Mouse (Mus musculus) forebrain, embryonic 15.5 days (tissue): ENCODE measurements around the gene Eps15. TPM values are rescaled to one million over a fixed set of nuclear protein-coding genes. Genes with fewer than 3 reads are reported as not detected.

Experiments used
- ATAC-seq: fragments of 200-750 bp; cut with Nextera tagmentation; replicated peaks from 2 replicates; pipeline ENCODE4 v1.8.0; 2017; ENCODE audit warnings: mild to moderate bottlenecking, moderate TSS enrichment, moderate library complexity
- H3K27ac ChIP-seq: fragments of 300-500 bp; sonication (generic); replicated peaks from 2 replicates; pipeline ENCODE4 v1.5.1; 2015; ENCODE audit warnings: mild to moderate bottlenecking, inconsistent platforms
- H3K27me3 ChIP-seq: fragments of 300-500 bp; sonication (generic); 2 replicates; pipeline ENCODE4 v1.6.1; 2015; ENCODE audit warnings: inconsistent platforms
- H3K36me3 ChIP-seq: fragments of 300-500 bp; sonication (generic); 2 replicates; pipeline ENCODE4 v1.6.1; 2015; ENCODE audit warnings: mild to moderate bottlenecking, inconsistent platforms
- H3K4me1 ChIP-seq: fragments of 300-500 bp; sonication (generic); 2 replicates; pipeline ENCODE4 v1.6.1; 2015; ENCODE audit warnings: inconsistent platforms
- H3K4me2 ChIP-seq: fragments of 300-500 bp; sonication (generic); replicated peaks from 2 replicates; pipeline ENCODE4 v1.6.1; 2015; ENCODE audit warnings: mild to moderate bottlenecking, inconsistent platforms
- H3K4me3 ChIP-seq: fragments of 300-500 bp; sonication (generic); 2 replicates; pipeline ENCODE4 v1.5.1; 2015; ENCODE audit warnings: mild to moderate bottlenecking, inconsistent platforms
- H3K9ac ChIP-seq: fragments of 300-500 bp; sonication (generic); replicated peaks from 2 replicates; pipeline ENCODE4 v1.6.1; 2015; ENCODE audit warnings: mild to moderate bottlenecking, inconsistent platforms
- H3K9me3 ChIP-seq: fragments of 300-500 bp; sonication (generic); 2 replicates; pipeline ENCODE4 v1.6.1; 2016; ENCODE audit warnings: inconsistent platforms
- WGBS: fragments of 180-500 bp; shearing (Covaris S2); methylation state at CpG from one replicate; pipeline ENCODE4 v1.1.7; 2015; ENCODE audit warnings: mixed read lengths; 5-methylcytosine and 5-hydroxymethylcytosine counted together
- polyA plus RNA-seq: library from polyadenylated mRNA; unstranded; fragments of >200 nt; fragmentation: Nextera tagmentation; extraction: Ambion mirVana; gene quantifications from 2 replicates; pipeline ENCODE4 v1.2.1, GENCODE M21; 2015

Eps15 gene
- polyA plus RNA-seq, 1 experiment from 2014 or later = 39.6 TPM

DNA sequence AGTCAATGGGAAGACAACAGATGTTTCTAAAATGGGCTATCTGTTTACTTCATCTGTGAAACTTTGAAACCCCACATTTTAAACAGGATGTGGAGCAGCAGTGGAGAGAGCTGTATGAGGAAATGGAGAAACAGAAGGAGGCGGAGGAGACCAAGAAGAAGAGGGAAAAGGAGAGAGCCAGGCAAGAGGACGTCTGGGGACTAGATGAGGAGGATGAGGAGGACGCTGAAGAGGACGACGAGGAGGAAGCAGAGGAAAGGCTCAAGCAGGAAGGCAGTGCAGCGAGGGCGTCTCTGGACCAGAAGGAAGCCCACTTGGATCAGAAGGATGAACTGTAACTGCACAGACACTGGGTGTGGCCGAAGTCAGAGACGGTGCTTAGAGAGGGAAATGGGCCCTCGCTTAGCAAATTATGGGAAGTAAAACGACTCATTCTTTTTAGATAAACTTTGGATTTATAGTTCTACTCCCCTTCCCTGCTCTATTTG lies 26.4 kb upstream of the Eps15 start:
- Histone ChIP-seq H3K9ac (no peak overlapping the region), H3K27me3 (no peaks in the 10 kb centered on the region), H3K27ac (no peak overlapping the region), H3K4me1 (no peaks in the 10 kb centered on the region), H3K9me3 (no peaks in the 10 kb centered on the region), H3K4me3 (no peak overlapping the region), H3K4me2 (no peak overlapping the region), H3K36me3 (no peaks in the 10 kb centered on the region)
- WGBS = 81% methylated on average over 11 of the region's 11 CpGs
- no peak for ATAC-seq

DNA sequence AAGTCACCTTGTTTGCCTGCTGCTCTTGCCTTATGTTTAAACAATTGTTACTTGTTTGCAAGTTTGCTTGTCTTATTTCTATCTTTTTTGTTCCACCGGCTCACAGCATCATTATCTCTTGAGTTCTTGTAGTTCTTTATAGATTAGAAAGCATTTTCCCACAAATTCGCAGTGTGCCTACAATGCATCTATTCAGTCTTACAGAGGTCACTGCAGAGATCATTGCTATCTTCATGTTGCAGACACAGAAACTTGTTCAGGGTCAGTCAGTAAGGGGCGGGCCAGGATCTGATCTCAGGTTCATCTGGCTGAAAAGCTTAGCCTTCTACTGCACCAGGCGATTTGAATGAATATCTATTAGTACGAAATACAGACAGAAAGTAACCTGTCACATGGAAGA lies 25.6 kb upstream of the Eps15 start:
- no peak overlapping the region for H3K27ac ChIP-seq
- H3K4me1 ChIP-seq = no peaks in the 10 kb centered on the region
- no peak overlapping the region for H3K4me3 ChIP-seq
- H3K27me3 ChIP-seq = no peaks in the 10 kb centered on the region
- H3K36me3 ChIP-seq = no peaks in the 10 kb centered on the region
- WGBS = 82% methylated on average over 5 of the region's 5 CpGs
- ATAC-seq = no peak
- no peak overlapping the region for H3K4me2 ChIP-seq
- H3K9ac ChIP-seq = no peak overlapping the region
- H3K9me3 ChIP-seq = no peaks in the 10 kb centered on the region

GRCm38 (mm10) chr4:109255321-109255720 lies 24.7 kb upstream of the Eps15 start:
- H3K27me3 ChIP-seq = no peaks in the 10 kb centered on the region
- H3K36me3 ChIP-seq = no peaks in the 10 kb centered on the region
- no peak overlapping the region for H3K9ac ChIP-seq
- H3K4me1 ChIP-seq = no peaks in the 10 kb centered on the region
- H3K27ac ChIP-seq = no peak overlapping the region
- WGBS = 82% methylated on average over 2 of the region's 2 CpGs
- ATAC-seq = no peak
- H3K4me3 ChIP-seq = no peak overlapping the region
- no peaks in the 10 kb centered on the region for H3K9me3 ChIP-seq
- no peak overlapping the region for H3K4me2 ChIP-seq

DNA sequence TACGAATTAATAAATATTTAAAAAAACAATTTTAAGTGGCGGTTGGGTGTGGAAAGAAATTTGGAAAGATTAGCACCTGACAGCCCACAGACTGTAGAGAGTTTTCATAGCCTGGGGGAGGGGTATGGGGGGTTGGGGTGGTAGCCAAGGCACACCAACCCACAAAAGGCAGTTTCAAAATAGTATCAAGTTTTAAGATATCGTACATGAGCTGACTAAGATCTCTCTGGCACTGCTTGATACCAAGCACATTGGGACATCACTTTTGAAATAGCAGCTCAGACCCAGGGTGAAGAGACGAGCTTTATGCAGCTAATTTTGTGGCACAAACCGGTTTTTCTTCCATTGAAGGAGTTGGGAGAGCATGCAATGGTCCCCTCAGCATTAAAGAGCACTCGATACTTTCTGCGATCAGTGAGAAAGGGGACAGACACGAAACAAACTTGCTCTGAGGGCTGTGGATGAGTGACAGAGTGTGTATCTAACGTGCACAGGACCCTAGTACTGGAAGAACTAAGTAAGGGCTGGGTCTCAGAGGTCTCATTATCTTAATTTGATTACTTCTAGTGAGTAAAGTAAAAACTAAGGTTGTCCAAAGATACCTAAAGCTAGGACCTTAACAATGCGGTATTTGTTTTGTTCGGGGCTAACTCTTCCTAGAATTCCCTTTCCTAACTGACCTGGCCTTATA lies 24.2 kb upstream of the Eps15 start:
- H3K4me3 ChIP-seq = no peak overlapping the region
- no peak for ATAC-seq
- no peaks in the 10 kb centered on the region for H3K27me3 ChIP-seq
- no peak overlapping the region for H3K4me2 ChIP-seq
- H3K9me3 ChIP-seq = no peaks in the 10 kb centered on the region
- H3K4me1 ChIP-seq = no peaks in the 10 kb centered on the region
- H3K27ac ChIP-seq = no peak overlapping the region
- H3K36me3 ChIP-seq = no peaks in the 10 kb centered on the region
- 84% methylated on average over 11 of the region's 11 CpGs for WGBS
- H3K9ac ChIP-seq = no peak overlapping the region

- ATAC-seq = no peak
- no peaks in the 10 kb centered on the region for H3K4me1 ChIP-seq
- 83% methylated on average over 6 of the region's 6 CpGs for WGBS
- no peak overlapping the region for H3K4me3 ChIP-seq
- H3K27me3 ChIP-seq = no peaks in the 10 kb centered on the region
- H3K9me3 ChIP-seq = no peaks in the 10 kb centered on the region
- H3K9ac ChIP-seq = no peak overlapping the region
- no peaks in the 10 kb centered on the region for H3K36me3 ChIP-seq
- no peak overlapping the region for H3K27ac ChIP-seq
- H3K4me2 ChIP-seq = no peak overlapping the region
These were observed 23.3 kb upstream of the Eps15 start for GRCm38 (mm10) chr4:109256791-109257190.

DNA sequence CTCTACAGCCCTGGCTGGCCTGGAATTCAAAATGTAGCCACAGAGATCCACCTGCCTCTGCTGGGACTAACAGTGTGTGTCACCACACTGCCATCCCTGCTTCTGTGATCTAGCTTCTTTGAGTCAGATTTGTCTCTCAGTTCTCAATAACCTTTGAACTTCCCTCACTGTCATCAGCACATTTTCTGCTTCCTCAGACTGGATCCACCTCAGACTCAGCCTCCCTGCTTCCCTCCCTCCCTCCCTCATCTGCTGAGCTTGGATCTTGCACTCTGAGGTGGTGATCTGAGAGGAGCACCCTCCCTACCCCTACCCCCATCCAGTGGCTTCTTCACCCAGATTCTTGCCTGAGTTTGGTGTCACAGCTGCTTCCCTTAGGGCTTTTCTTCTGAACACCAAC lies 22.4 kb upstream of the Eps15 start:
- no peak overlapping the region for H3K27ac ChIP-seq
- no peaks in the 10 kb centered on the region for H3K27me3 ChIP-seq
- no peaks in the 10 kb centered on the region for H3K9me3 ChIP-seq
- no peak overlapping the region for H3K4me3 ChIP-seq
- ATAC-seq = no peak
- H3K9ac ChIP-seq = no peak overlapping the region
- no peaks in the 10 kb centered on the region for H3K36me3 ChIP-seq
- no peak overlapping the region for H3K4me2 ChIP-seq
- no peaks in the 10 kb centered on the region for H3K4me1 ChIP-seq

DNA sequence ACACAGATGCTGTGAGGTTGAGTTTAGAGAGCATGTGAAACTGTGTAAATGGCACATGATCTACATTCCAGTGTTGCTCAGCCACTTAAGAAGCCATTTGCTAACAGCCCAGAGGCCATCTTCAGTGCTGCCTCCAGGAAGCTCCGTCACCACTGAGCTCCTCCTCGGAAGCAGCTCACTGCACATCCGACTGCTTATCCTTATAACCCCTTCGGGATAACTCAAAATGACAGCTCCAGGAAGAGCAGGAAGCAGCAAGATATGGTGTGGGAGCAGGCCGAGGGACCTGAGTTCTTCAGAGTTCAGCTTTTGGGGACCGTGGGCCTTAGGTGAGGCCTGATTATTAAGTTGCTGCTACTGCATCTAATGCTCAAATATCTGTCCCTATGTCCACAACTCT lies 18.0 kb upstream of the Eps15 start:
- H3K4me1 ChIP-seq = no peaks in the 10 kb centered on the region
- no peak overlapping the region for H3K9ac ChIP-seq
- H3K36me3 ChIP-seq = no peaks in the 10 kb centered on the region
- no peaks in the 10 kb centered on the region for H3K27me3 ChIP-seq
- H3K27ac ChIP-seq = no peak overlapping the region
- H3K4me3 ChIP-seq = no peak overlapping the region
- ATAC-seq = no peak
- H3K4me2 ChIP-seq = no peak overlapping the region
- 93% methylated on average over 6 of the region's 6 CpGs for WGBS
- H3K9me3 ChIP-seq = no peaks in the 10 kb centered on the region

DNA sequence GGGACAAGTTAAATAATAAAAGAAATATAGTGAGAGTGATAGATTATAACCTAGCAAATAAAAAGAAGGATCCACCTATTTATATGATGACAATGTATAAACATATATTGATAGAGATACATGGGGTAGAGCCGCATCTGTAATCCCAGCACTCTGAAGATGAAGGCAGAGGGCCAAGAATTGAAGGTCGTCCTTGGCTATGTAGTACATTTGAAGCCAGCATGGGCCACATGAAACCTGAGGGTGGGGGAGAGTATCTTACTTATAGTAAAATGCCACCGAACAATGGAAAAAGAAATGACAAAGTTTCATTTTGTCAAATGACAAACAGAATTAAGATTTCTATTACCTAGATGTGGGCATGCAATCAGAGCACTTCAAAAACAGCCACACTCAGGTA lies 14.0 kb upstream of the Eps15 start:
- Histone ChIP-seq H3K9ac (no peak overlapping the region), H3K4me2 (no peak overlapping the region), H3K27ac (no peak overlapping the region), H3K36me3 (no peaks in the 10 kb centered on the region), H3K4me1 (no peaks in the 10 kb centered on the region), H3K4me3 (no peak overlapping the region), H3K9me3 (no peaks in the 10 kb centered on the region), H3K27me3 (no peaks in the 10 kb centered on the region)
- ATAC-seq = no peak
- 90% methylated on average over 3 of the region's 3 CpGs for WGBS

DNA sequence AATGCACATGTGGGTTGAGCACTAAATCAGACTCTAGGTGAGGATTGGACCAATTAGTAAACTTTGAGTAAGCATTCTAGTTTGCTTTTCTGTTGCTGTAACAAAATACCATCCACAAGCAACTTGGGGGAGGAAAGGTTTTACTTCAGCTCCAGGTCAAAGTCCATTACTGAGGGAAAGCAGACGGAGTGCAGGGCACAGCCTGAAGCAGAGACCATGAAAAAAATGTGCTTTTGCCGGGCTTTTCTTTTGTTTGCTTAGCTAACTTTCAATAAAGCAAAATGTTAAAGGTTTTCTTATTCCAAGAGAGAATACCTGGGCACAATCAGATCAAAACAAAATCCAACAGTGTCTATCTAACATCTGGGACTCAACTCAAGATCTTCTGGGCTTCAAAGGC lies 13.3 kb upstream of the Eps15 start:
- H3K27me3 ChIP-seq = no peaks in the 10 kb centered on the region
- H3K4me2 ChIP-seq = no peak overlapping the region
- H3K27ac ChIP-seq = no peak overlapping the region
- no peak overlapping the region for H3K9ac ChIP-seq
- H3K36me3 ChIP-seq = no peaks in the 10 kb centered on the region
- no peaks in the 10 kb centered on the region for H3K9me3 ChIP-seq
- no peaks in the 10 kb centered on the region for H3K4me1 ChIP-seq
- no peak overlapping the region for H3K4me3 ChIP-seq
- 70% methylated on average over 2 of the region's 2 CpGs for WGBS
- ATAC-seq = no peak

GRCm38 (mm10) chr4:109267452-109267851 lies 12.6 kb upstream of the Eps15 start:
- Histone ChIP-seq H3K36me3 (no peaks in the 10 kb centered on the region), H3K27me3 (no peaks in the 10 kb centered on the region), H3K9me3 (no peaks in the 10 kb centered on the region), H3K4me1 (no peaks in the 10 kb centered on the region), H3K9ac (no peak overlapping the region), H3K27ac (no peak overlapping the region), H3K4me3 (no peak overlapping the region), H3K4me2 (no peak overlapping the region)
- 87% methylated on average over 3 of the region's 3 CpGs for WGBS
- ATAC-seq = no peak

DNA sequence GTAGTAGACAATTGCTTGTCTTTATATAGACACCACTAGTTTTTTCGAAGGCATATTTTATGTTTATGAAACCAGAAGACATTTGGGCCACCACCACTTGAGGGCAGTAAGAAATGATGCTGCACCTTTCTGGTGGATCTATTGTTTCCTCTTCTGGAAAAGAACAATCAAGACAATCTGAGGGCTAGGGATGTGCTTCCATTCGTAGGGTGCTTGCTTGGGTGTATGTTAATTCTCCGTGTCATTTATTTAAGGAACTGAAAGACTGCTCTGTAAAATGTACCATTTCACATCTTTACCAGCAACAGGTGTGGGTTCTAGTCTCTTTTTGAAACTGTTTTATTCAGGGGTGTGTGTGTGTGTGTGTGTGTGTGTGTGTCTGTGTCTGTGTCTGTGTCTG lies 11.2 kb upstream of the Eps15 start:
- Histone ChIP-seq H3K27ac (no peak overlapping the region), H3K9me3 (no peaks in the 10 kb centered on the region), H3K4me3 (no peak overlapping the region), H3K4me2 (no peak overlapping the region), H3K4me1 (no peaks in the 10 kb centered on the region), H3K36me3 (no peaks in the 10 kb centered on the region), H3K9ac (no peak overlapping the region), H3K27me3 (no peaks in the 10 kb centered on the region)
- 81% methylated on average over 3 of the region's 3 CpGs for WGBS
- no peak for ATAC-seq

DNA sequence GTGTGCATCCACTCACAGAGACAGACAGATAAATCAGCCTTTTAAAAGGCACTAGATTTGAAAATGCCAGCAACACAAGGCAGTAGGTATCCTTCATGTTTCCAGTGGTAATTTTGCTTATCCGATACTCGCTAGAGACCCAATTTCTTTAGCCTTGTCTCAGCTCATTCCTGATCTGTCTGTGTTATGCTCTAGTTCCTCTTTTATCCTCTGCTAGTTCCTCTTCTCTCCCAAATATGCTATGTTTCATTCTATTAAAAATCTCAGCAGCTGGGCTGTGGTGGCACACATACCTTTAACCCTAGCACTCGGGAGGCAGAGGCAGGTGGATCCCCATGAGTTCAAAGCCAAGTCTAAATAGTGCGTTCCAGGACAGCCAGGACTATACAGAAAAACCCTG lies 8.3 kb upstream of the Eps15 start:
- WGBS = 94% methylated on average over 4 of the region's 4 CpGs
- no peak for ATAC-seq
- H3K36me3 ChIP-seq = no peaks in the 10 kb centered on the region
- H3K27me3 ChIP-seq = no peaks in the 10 kb centered on the region
- no peak overlapping the region for H3K4me2 ChIP-seq
- no peaks in the 10 kb centered on the region for H3K9me3 ChIP-seq
- H3K4me3 ChIP-seq = no peak overlapping the region
- H3K27ac ChIP-seq = no peak overlapping the region
- no peak overlapping the region for H3K9ac ChIP-seq
- no peaks in the 10 kb centered on the region for H3K4me1 ChIP-seq

- no peak overlapping the region for H3K27ac ChIP-seq
- no peaks in the 10 kb centered on the region for H3K27me3 ChIP-seq
- WGBS = 86% methylated on average over 2 of the region's 2 CpGs
- H3K9me3 ChIP-seq = no peaks in the 10 kb centered on the region
- no peak overlapping the region for H3K4me3 ChIP-seq
- H3K4me1 ChIP-seq = no peaks in the 10 kb centered on the region
- no peak overlapping the region for H3K9ac ChIP-seq
- no peaks in the 10 kb centered on the region for H3K36me3 ChIP-seq
- no peak for ATAC-seq
- H3K4me2 ChIP-seq = no peak overlapping the region
These were observed 6.4 kb upstream of the Eps15 start for GRCm38 (mm10) chr4:109273586-109274240.
